Mouse (Mus musculus) left cerebral cortex, postnatal 36 days (tissue): ENCODE data around the gene Ms4a18. TPM values are rescaled to one million over a fixed set of nuclear protein-coding genes. Genes with fewer than 3 reads are reported as not detected.
"Not testable (repeated sequence)": the region's sequence is repeated elsewhere in the genome, so short reads cannot be mapped to it uniquely, and the experiment has no call there.

Experiments
- DNase-seq, 2 experiments: peaks; one replicate each; pipeline ENCODE4 v3.0.0; 2021 to 2022; ENCODE audit warnings: low spot score in 2 of 2, mixed read lengths in 1 of 2
- intact Hi-C: fragments of 180-260 bp; cut with DNase I; formaldehyde crosslinking; loops from one replicate; pipeline ENCODE4 v1.15.1; 2025
- total RNA-seq, 2 experiments: library from RNA; stranded (reverse); gene quantifications; 2 replicates each; pipeline ENCODE4 v1.2.3; 2021

The Ms4a18 gene
- not detected for total RNA-seq

DNA sequence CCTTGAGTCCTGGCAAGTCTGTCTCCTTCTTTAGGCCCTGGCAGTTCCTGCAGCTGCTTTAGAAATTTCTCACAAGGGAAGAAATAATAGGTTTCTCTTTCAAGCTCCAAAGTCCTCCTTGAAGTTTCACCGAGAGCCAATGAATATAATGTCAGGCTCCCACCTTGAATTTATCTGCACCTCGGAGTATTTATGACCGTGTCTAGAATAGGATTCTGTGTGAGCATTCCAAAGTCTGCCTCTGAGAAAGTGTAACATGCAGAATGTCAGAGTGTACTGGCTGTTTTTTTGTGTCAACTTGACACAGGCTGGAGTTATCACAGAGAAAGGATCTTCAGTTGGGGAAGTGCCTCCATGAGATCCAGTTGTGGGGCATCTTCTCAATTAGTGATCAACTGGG is at the start of gene Ms4a18:
Ms4a18 (minus strand) TSS at position 141 of the 400 bp plus-strand sequence.
- intact Hi-C loops, result no loop called here
- no peak for DNase-seq

DNA sequence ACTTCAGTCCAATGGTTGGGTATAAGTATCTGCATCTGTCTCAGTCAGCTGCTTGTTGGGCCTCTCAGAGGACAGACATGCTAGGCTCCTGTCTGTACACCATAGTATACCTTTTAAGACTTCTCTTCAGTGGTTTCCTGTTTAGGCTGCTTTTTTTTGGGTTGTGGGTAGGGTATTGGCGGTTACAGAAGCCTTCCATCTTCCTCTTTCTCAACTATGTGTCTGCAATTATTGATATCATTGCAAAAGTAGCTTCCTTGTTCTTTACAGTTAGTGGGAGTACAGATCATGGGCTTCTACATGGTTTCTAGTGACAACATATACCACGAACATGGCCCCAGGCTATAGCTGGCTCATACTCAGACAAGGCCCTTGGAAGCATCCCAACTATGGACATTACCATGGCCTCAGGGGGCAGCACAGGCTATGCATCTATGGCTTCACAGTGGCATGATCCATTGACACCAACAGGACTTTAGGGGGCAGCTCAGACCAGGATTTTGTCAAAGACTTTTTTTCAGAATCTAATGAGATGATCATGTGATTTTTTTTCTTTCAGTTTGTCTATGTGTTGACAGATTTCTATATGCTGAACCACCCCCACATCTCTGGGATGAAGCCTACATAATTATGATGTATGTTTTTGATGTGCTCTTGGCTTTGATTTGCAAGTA is 47.5 kb upstream of the Ms4a18 start:
- intact Hi-C loops, result no loop called here
- no peak for DNase-seq

DNA sequence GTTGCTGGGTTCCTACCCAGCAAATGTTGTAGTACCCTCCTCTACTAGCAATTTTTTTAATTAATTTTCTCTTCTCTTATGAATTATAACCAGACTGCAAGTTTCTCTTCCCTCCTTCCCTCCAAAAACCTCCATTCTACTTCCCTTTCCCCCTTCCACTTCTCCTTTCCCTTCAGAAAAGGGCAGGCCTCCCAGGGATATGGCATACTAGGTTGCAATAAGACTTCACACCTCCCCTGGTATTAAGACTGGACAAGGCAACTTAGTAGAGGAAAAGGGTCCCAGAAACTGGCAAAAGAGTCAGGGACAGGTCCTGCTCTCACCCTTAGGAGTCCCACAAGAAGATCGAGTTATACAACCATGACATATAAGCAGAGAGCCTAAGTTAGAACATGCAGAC is 43.1 kb upstream of the Ms4a18 start:
- DNase-seq, result no peak
- intact Hi-C loops, result no loop called here

DNA sequence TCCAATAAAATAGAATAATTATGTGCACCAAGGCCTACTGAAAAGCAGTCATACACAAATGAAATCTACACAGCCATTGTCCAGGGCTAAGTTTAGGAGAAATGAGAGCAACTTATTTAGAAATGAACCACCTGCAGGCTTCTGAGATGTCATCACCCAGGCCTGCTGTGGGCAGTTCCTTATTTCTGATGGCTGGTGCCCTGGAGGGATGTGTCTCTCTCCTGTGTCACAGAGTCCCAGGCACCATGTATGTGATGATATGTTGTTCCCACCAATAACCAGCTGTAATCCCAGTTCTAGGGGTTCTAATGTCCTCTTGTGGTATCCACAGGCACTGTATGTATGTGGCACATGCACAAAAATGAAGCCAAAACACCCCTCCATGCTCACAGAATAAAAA is 42.1 kb upstream of the Ms4a18 start:
- DNase-seq, result no peak
- intact Hi-C loops, result no loop called here

DNA sequence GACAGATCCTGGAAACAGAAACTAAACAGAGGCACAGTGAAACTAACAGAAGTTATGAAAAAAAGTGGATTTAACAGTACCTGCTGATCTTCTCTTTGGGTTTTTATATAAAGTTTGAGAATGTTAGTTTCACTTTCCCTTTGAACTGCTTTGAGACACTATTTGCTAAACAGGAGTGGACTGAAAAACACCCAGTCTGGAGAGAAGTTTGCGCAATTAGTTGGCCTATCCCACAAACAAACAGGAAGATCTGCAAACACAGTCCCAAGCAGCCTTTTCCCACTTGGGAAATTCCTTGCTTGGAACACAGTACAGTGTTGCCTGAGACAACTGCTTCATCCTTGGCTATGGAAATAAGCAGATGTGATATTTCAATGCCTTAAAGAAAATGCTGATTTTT is 37.9 kb upstream of the Ms4a18 start:
- DNase-seq, intact Hi-C loops: not testable (repeated sequence)

DNA sequence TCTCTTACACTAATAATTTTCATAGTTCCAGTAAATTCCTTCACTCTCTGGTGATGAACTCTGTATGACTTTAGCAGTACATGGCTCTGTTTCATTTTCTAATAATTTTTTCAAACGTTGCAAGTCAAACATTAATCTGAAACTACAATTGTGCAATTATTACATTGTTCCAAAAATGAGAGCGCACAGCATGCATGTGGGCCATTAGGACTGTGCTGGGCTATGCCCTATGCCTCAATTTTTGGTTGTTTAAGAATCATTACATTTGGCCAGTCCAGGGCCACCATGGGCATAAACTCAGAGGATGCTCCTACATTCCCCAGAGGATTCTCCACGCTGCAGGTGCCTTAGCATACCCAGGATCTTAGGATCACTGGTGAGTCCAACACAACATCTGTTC is 35.4 kb upstream of the Ms4a18 start:
- intact Hi-C loops, result no loop called here
- DNase-seq, result no peak

DNA sequence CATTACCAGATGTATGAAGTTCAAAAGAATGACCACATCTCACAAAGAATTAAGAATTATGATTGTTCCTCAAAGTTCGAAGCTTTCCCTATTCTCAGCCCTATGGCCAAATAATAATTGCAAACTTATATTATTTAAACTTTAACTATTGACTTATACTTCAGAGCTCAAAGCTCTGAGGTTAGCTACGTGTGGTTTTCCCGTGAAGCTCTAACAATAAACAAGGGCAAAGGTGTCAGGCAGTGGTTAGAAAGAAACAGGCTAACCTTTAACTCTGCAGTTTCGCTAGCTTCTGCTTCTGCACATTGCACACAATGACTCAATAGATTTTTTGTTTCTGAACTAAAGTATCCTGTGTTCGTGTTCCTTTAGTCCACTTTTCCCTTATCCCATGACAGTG is 35.0 kb upstream of the Ms4a18 start:
- intact Hi-C loops, result no loop called here
- no peak for DNase-seq

DNA sequence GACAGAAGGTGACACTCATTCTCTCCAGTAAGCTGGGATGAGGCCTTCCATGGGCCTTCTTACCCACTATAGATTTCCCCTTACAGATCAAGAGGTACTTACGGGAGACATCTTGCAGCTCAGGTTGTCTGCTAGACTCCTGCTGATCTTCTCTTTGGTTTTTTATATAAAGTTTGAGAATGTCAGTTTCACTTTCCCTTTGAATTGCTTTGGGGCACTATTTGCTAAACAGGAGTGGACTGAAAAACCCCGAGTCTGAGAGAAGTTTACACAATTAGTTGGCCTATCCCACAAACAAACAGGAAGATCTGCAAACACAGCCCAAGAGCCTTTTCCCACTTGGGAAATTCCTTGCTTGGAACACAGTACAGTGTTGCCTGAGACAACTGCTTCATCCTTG is 32.5 kb upstream of the Ms4a18 start:
- intact Hi-C loops, result no loop called here
- DNase-seq, result no peak

DNA sequence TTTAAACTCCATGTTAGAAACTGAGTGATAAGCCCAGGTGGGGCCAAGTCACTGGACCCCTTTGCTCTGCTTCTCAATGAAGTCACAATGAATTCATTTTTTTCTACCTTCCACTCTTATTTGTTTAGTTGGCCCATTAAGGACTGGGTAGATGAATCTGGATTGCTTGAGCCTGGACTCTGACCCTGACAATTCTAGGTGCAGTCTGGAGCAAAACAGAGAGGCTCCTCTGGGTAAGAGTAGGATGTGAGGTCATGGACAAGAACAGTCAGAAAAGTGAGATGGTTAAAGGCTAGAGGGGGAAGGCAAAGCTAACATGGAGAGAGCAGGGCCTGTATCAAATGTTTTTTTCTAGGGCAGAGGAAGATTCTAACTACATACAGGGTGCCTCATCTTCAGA is 31.6 kb upstream of the Ms4a18 start:
- intact Hi-C loops, result no loop called here
- DNase-seq, result no peak

DNA sequence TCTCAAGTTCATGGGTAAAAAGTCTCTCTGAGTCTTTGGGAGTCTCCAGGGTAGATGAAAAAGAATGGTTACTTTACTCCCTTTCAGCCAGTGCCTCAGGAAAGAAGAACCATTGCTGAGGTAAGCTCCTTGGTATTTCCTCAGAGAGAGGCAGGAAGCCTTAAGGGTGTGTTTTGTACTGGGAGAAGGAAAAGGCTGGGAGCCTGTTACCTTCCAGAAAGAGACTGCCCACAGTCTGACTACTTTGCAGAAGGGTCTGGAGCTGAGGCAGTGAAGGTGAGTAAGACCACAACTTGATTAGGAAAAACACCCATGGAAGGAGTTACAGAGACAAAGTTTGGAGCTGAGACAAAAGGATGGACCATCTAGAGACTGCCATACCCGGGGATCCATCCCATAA is 30.7 kb upstream of the Ms4a18 start:
- intact Hi-C loops, result no loop called here
- no peak for DNase-seq

DNA sequence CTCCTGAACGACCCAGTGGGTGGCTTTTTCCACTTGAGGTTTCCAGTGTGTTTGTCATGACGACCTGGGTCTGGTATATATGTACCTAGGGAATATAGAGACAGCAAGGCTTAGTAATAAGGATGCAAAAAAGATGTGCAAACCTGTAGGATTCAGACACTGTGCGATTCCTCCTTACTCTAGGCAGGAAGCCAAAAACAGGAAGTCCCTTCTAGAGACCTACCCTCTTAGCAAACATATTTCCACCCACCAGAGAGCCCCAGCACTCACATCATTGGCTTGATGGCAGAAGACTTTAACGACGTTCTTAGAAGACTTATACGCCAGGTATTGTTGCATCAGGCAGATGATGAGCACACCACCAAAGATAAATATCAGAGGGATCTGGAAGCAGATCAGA is 30.2 kb upstream of the Ms4a18 start:
- intact Hi-C loops, result no loop called here
- no peak for DNase-seq

DNA sequence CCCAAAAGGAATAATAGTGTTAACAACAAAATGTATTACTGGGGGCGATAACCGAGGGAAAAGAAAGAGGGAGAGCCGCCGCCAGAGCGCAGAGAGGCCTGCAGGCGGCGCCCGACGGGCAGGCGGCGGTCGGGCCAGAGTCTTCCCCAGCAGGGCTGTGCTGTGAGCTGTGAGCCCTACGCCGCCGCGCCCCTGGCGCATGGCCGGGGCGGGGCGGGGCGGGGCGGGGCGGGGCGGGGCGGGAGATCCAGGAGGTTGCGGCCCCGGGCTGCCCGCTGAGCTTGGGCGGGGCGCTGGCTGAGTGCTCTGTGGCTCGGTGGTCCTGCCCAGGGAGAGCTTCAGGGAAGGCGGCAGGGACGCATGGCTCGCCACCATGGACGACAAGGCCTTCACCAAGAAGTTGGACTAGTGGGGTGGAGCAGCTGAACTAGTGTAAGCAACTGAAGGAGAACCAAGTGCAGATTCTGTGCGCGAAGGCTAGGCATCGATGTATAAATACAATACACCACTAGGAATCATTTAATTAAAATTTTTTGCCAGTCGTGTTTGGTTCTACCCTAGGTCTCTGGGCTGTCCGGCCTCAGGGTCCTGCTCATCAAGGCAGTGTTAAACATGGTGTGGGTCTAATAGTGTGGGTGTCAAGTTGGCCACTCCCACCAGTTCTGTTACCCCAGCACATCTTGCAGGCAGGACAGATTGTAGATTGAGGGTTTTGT is 27.3 kb upstream of the Ms4a18 start:
- DNase-seq, result peak; percentile 16 to 31
- intact Hi-C loops, result no loop called here

DNA sequence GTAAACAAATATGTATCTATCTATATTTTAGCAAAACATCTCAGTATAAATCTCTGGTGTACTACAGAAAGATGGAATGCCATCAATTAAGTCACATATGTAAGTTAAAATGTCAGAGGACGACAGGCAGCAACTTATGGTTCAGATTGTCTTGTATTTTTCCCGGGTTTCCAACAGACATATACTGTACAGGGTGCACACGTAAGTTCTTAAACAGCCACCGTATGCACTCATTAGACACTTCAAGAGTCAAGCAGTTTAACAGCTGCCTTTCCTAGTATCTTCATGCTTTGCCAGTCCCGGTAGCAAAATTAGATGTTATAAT is 26.8 kb upstream of the Ms4a18 start:
- no peak for DNase-seq
- intact Hi-C loops, result no loop called here

DNA sequence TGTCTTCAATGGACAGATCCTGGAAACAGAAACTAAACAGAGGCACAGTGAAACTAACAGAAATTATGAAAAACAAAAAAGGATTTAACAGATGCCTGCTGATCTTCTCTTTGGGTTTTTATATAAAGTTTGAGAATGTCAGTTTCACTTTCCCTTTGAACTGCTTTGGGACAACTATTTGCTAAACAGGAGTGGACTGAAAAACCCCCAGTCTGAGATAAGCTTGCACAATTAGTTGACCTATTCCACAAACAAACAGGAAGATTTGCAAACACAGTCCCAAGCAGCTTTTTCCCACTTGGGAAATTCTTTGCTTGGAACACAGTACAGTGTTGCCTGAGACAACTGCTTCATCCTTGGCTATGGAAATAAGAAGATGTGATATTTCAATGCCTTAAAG is 19.7 kb upstream of the Ms4a18 start:
- intact Hi-C loops, result no loop called here
- no peak for DNase-seq

DNA sequence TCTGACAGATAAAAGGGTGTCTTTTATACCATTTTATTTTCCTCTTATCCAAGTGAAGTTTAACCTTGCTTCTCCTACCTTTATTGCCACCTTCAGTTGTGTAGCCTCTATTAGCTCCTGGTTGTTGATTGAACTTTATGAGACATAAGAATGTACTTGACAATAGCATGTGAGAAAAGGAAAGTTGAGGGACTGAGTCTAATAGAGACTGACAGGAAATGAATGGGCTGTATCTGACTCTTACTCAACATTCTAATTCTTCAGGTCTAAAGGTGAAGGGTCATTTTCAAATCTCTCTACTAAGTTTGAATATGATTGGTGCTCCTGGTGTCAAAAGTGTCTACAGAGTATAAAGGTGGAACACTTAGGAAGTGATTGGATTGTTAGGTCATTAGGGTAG is 4.6 kb upstream of the Ms4a18 start:
- intact Hi-C loops, result no loop called here
- DNase-seq, result no peak

DNA sequence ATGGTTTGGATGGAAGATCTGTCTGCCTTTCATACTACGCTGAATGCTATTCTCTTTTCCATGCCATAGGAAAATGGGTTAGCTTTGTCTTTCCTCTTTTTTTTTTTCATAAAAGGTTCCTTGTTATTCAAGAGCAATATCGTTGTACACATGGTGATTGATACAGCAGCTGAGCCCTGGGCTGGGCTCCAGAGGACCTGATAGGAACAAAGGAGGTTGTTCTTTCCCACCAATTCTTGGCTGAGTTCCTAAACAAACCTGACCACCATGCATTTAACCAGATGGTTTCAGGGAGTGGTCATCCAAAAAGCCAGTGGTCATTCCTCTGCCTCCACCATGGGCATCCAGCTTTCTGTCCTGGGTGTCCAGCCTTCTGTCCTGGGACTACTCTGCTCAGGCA is 580 bp downstream of the Ms4a18 start:
- DNase-seq, result no peak
- intact Hi-C loops, result no loop called here

DNA sequence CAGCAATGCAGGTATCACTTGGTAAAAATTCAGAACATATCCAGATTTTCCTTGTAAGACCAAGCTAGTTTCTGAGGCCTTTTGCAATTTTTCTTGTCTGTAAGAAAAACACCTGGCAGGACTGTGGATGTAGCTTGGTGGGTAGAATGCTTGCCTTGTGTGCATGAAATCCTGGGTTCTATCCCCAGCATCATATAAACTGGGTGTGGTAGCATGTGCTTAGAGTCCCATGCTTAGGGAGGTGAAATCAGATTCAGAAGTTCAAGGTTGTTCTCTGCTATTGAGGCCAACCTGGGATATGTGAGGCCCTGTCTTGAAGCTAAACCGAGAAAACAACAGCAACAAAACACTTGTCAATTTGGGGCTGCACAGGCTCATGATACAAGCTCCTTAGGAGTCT is 1.8 kb downstream of the Ms4a18 start:
- no peak for DNase-seq
- intact Hi-C loops, result no loop called here

DNA sequence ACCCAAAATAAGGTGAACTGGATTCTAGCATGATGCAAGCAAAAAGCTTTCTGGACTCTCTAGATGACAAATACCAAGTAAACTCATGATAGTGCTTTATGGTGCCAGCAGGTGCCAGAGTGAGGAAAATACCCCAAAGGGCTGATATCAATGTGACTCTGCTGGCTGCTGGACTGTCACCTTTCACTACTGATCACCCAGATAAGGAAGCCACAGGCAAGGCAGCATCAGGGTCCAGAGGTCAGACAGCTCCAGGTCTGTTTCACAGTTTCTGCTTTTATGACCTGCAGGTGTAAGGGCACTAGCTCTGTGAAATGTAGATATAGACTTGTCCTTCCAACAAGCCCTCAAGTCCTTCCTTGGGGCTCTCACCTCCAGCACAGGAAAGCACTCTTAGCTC is 2.4 kb downstream of the Ms4a18 start:
- intact Hi-C loops, result no loop called here
- no peak for DNase-seq

DNA sequence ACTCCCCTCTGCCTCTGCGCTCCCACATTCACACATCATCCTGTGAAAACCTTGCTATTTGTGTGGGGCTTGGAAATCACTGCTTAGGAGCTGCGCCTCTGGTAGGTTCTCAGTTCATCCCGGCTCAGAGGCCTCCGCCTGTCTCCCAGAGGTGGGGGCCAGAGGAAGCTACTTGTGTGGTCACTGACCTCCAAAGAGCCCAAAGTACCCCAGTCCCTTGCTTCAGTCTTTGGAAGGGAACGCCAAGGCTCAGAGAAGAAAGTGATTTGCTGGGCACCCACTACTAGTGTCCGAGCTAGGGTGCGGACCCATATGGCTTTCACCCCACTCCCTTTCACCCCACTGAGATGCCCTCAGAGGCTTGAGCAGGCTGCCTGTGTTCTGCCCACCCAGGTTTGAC is 24.7 kb downstream of the Ms4a18 start, which contains the start of gene Ms4a15:
Ms4a15 (minus strand) TSS at position 101 of the 400 bp plus-strand sequence.
- no peak for DNase-seq
- intact Hi-C loops, result no loop called here

DNA sequence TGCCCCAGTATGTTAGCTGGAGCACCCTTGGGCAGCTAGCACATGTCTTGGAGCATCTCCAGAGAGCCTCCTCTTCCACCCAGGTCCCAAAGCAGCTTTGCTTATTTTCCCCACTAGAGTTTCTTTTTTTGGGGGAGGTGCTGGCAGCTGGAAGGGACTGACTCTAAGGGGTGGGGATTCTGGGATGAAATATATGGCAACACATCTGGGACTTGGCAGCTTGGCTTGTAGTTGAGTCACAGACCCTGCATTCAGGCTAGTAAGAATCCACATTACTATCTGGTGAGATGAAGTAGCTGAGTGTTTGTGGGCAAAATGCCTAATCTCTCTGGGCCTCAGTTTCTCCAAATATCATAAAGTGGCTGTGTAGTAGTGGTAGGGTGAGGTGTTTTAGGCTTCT is 25.9 kb downstream of the Ms4a18 start:
- DNase-seq, result no peak
- intact Hi-C loops, result no loop called here

DNA sequence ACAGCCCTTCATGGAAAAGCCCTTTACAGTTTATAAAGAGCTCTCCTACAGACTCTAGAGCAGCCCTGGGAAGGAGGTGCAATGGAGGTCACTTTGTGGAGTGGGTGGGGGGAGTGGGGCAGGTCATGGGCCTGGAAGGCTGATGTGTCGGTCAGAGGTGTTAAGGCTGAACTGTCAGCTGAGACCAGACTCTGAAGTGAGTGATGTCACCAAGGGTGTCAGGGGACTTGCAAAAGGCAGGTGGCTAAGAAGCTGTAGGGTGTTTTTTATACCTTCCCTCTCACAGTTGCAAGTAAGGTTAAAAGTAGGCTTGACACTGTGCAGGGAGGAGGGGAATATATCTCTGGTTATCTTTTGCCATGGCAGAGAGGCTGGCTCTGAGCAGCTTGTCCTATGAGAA is 27.1 kb downstream of the Ms4a18 start:
- intact Hi-C loops, result no loop called here
- no peak for DNase-seq

DNA sequence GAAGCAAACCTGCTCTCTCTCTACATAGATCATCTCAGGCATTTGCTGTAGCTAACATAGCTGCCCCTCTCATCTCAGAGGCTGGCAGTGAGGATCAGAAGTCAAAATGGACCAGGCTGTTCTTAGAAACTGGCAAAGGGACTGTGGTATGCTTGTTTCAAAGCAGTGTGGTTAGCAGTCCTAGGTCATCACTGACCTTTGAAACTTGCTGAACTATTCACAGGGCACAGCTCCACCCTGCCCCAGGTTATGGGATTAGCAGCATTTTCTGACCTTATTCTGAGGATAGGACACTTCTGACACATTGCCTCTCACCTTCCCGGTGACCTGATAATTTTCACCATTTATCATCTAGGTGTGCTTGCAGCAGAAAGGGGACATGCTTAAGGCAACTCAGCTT is 29.3 kb downstream of the Ms4a18 start:
- intact Hi-C loops, result no loop called here
- no peak for DNase-seq
